Mouse (Mus musculus): ENCODE results near the gene Rab3d.

DNA sequence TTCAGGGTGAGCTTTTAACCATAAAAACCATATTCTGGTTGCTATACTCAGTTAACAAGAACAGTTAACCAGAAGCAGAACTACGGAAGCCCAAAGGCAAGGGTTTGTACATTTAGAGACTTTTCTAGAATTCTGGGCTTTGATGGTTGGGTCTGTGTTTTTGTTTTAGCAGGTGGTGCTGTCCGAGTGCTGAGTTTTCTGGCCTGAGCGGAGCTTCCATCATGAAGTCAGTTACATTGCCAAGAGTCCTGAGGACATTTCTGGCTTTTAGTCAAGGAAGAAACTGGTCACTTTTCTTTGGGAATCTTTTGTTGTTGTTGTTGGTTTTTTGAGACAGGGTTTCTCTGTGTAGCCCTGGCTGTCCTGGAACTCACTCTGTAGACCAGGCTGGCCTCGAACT lies 14.0 kb downstream of the Rab3d start:
- TF ChIP-seq CTCF (IDR thresholded peaks at IDR 0.05; ENCODE audit: low read depth) (no peak), EP300 (IDR thresholded peaks at IDR 0.05; ENCODE audit: low read depth) (no peak)
